Mouse (Mus musculus) stomach, embryonic 16.5 days (tissue): Measurements from ENCODE around the gene Fstl4. TPM values are rescaled to one million over a fixed set of nuclear protein-coding genes. Genes with fewer than 3 reads are reported as not detected.

Source experiments
- ATAC-seq: fragments of 200-750 bp; cut with Nextera tagmentation; 2 replicates; pipeline ENCODE4 v1.8.0; 2017; ENCODE audit warnings: moderate number of reproducible peaks, moderate TSS enrichment; ENCODE audit not compliant: insufficient read depth, low FRiP score
- H3K27ac ChIP-seq: fragments of 300-500 bp; sonication (generic); 2 replicates; pipeline ENCODE4 v1.5.1; 2014; ENCODE audit warnings: low read length
- H3K27me3 ChIP-seq: fragments of 300-500 bp; sonication (generic); 2 replicates; pipeline ENCODE4 v1.6.1; 2014; ENCODE audit warnings: low read length, control low read depth, mixed read lengths; ENCODE audit not compliant: control insufficient read depth, insufficient read depth
- H3K36me3 ChIP-seq: fragments of 300-500 bp; sonication (generic); 2 replicates; pipeline ENCODE4 v1.6.1; 2014; ENCODE audit warnings: low read length; ENCODE audit not compliant: control insufficient read depth, insufficient read depth
- H3K4me1 ChIP-seq: fragments of 300-500 bp; sonication (generic); 2 replicates; pipeline ENCODE4 v1.6.1; 2014; ENCODE audit warnings: low read length, control low read depth, mixed read lengths; ENCODE audit not compliant: control insufficient read depth, insufficient read depth
- H3K4me2 ChIP-seq: fragments of 300-500 bp; sonication (generic); 2 replicates; pipeline ENCODE4 v1.6.1; 2014; ENCODE audit warnings: low read depth, low read length, mixed read lengths
- H3K4me3 ChIP-seq: fragments of 300-500 bp; sonication (generic); replicated peaks from 2 replicates; pipeline ENCODE4 v1.5.1; 2014; ENCODE audit warnings: mild to moderate bottlenecking, low read length
- H3K9ac ChIP-seq: fragments of 300-500 bp; sonication (generic); 2 replicates; pipeline ENCODE4 v1.6.1; 2014; ENCODE audit warnings: low read length
- H3K9me3 ChIP-seq: fragments of 300-500 bp; sonication (generic); replicated peaks from 2 replicates; pipeline ENCODE4 v1.6.1; 2016; ENCODE audit warnings: low read length, control low read depth; ENCODE audit not compliant: control insufficient read depth
- WGBS: fragments of 180-500 bp; shearing (Covaris S2); extraction: QIAGEN DNeasy Blood & Tissue Kit; methylation state at CpG from one replicate; pipeline ENCODE4 v1.1.7; 2014; 5-methylcytosine and 5-hydroxymethylcytosine counted together
- polyA plus RNA-seq: library from polyadenylated mRNA; unstranded; fragments of >200 nt; fragmentation: Nextera tagmentation; extraction: Ambion mirVana; gene quantifications from 2 replicates; pipeline ENCODE4 v1.2.1, GENCODE M21; 2015

Gene Fstl4
- polyA plus RNA-seq, 1 experiment from 2014 or later: 2.1 TPM

DNA sequence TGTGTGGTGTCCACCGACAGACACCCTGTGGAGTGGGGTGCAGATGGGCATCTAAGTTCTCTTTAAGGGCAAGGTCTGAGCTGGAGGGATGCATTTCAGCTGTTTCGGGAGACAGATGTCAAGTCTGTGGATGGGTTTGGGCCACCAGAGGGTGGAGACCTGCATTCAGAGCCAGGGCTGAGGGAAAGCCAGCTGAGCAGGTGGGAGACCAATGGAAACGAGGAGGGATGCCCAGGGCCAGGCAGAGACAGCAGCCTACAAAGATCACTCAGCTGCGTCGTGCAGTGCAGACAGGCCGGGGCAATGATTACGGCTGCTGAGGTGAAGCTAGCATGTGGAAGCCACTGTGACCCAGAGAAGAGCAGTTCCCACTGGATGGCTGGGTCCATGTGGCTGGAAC is 392.0 kb downstream of the Fstl4 start:
- no peak overlapping the region for H3K4me3 ChIP-seq
- ATAC-seq: no peak
- H3K27me3 ChIP-seq: no peaks in the 10 kb centered on the region
- H3K9ac ChIP-seq: no peak overlapping the region
- peaks cover 7% of the 10 kb centered on the region; the same call in 1 of the 2 replicates for H3K4me1 ChIP-seq
- no peak overlapping the region for H3K27ac ChIP-seq
- H3K4me2 ChIP-seq: no peak overlapping the region
- no peaks in the 10 kb centered on the region for H3K9me3 ChIP-seq
- 71% methylated on average over 7 of the region's 7 CpGs for WGBS
- no peaks in the 10 kb centered on the region for H3K36me3 ChIP-seq

DNA sequence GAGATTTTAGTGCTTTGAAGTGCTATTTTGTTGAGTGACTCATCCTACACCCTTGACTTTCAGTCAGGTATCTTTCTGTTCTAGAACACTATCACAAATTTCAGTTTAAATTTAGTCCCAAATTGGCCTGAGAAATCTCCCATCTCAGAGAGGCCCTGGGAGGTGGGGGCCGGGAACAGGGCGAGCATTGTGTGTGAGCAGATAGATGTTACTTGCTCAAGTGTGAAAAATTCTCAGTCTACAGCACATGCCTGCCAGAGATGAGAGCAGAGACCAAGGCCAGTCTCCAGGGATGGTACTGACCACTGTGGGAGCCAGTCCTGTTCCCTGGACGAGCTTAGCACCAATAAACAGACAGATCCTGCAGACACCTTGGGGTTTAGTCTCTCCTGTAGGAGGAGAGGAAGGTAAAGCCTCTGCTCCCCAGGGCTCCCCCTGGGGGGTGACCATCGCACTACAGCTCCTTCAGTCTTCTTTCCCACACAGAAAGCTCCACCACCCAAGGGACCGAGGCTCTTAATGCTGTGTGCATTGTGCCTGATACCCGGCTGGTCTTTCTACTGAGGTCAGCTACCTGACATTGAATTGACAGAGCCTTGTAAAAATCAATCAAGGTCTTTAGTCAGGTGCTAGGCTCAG is 393.3 kb downstream of the Fstl4 start:
- H3K9ac ChIP-seq: no peak overlapping the region
- peaks cover 7% of the 10 kb centered on the region; the same call in 1 of the 2 replicates for H3K4me1 ChIP-seq
- H3K36me3 ChIP-seq: no peaks in the 10 kb centered on the region
- no peak for ATAC-seq
- WGBS: 72% methylated on average over 6 of the region's 6 CpGs
- no peaks in the 10 kb centered on the region for H3K9me3 ChIP-seq
- H3K27me3 ChIP-seq: no peaks in the 10 kb centered on the region
- H3K4me3 ChIP-seq: no peak overlapping the region
- no peak overlapping the region for H3K4me2 ChIP-seq
- no peak overlapping the region for H3K27ac ChIP-seq

DNA sequence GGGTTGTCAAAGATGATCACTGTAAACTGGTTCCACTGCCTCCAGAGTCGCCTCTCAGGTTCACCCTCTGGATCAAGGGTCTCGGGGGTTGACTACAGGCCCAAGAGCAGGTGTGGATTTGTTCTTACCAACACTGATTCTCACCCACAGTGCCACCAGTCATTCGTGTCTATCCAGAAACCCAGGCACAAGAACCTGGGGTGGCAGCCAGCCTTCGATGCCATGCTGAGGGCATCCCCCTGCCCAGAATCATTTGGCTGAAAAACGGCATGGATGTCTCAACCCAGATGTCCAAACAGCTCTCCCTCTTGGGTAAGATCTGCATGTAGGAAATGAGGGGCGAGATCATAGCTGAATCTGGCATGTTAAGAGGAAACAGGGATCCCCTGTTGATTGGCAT is 398.0 kb downstream of the Fstl4 start:
- no peak for ATAC-seq
- H3K9ac ChIP-seq: no peak overlapping the region
- H3K4me1 ChIP-seq: no peaks in the 10 kb centered on the region
- H3K27ac ChIP-seq: no peak overlapping the region
- H3K4me3 ChIP-seq: no peak overlapping the region
- H3K36me3 ChIP-seq: no peaks in the 10 kb centered on the region
- no peaks in the 10 kb centered on the region for H3K27me3 ChIP-seq
- no peaks in the 10 kb centered on the region for H3K9me3 ChIP-seq
- 79% methylated on average over 6 of the region's 6 CpGs for WGBS
- no peak overlapping the region for H3K4me2 ChIP-seq

DNA sequence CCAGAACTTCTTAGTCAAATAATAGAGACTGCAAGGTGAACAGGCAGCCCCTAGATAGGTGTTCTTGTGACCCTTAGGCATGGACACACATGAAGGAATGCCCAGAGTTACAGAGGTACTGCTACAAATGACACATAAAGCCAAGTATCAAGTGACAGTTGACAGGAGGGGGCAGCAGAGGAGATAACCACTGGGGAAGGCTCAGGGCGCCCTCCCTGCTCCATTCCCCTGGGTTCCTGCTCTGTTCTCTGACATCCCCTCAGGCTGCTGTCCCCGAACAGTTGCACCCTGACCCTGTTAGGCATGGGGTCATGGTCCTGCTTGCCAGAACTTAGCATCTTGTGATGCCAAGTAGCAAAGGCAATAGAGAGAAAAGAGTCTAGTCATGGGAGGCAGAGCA is 402.0 kb downstream of the Fstl4 start:
- Histone ChIP-seq H3K4me1 (no peaks in the 10 kb centered on the region), H3K4me3 (no peak overlapping the region), H3K9me3 (no peaks in the 10 kb centered on the region), H3K4me2 (no peak overlapping the region), H3K36me3 (no peaks in the 10 kb centered on the region), H3K27ac (no peak overlapping the region), H3K27me3 (no peaks in the 10 kb centered on the region), H3K9ac (no peak overlapping the region)
- ATAC-seq: no peak
- WGBS: 57% methylated on average over 2 of the region's 2 CpGs

DNA sequence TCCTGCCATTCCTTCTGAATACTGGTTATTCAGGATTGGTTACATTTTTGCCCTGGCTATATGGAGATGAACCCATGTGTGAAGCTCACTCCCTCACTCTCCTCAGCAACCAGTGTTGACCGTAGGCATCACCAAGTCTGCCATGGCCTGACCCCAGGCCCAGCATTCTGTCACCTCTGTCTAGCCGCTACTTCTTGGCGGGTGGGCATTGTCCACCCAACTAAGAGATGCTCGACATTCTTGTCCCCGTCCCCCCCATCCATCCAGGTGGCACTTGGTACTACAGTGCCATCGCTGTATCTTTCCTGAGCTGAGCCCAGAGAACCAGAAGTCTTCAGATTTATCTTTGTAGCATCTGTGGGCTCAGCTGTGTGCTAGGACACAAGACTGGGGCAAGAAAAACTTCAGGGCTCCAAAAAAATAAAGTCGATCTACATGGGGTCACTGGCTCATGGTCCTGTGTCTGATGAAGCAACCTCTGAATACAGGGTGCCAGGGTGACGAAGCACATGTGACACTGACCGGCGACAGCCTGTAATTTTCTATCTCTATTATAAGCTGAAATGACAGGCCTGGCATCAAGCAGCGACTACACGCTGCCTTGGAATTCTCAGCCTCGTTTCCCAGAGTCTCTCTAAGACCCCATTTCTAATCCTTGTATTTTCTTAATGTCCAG is 417.9 kb downstream of the Fstl4 start:
- no peaks in the 10 kb centered on the region for H3K4me1 ChIP-seq
- H3K9me3 ChIP-seq: no peaks in the 10 kb centered on the region
- ATAC-seq: no peak
- no peaks in the 10 kb centered on the region for H3K27me3 ChIP-seq
- H3K27ac ChIP-seq: no peak overlapping the region
- no peak overlapping the region for H3K4me2 ChIP-seq
- H3K36me3 ChIP-seq: no peaks in the 10 kb centered on the region
- H3K4me3 ChIP-seq: no peak overlapping the region
- no peak overlapping the region for H3K9ac ChIP-seq
- 59% methylated on average over 13 of the region's 13 CpGs for WGBS

DNA sequence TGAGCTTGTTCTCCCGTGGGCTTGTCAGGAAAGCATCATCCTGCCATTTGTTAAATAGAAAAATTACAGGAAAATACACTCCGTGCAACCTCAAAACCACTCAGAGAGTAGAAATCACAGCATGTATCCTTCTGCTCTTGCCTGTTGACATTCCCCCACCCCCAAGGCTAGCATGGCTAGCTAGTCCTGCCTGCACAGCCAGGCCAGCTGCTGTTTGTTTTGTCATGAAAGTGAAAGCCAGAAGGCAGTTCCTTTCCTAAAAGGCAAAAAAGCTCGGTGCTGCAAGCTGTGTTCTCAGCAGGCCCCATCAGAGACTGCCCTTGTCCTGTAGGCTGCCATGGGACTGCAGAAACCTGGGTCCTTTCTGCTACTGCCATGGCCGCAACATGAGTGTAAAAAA is 418.4 kb downstream of the Fstl4 start:
- H3K27ac ChIP-seq: no peak overlapping the region
- no peak for ATAC-seq
- no peak overlapping the region for H3K4me3 ChIP-seq
- no peaks in the 10 kb centered on the region for H3K36me3 ChIP-seq
- H3K4me1 ChIP-seq: no peaks in the 10 kb centered on the region
- H3K4me2 ChIP-seq: no peak overlapping the region
- 25% methylated on average over 4 of the region's 4 CpGs for WGBS
- H3K9me3 ChIP-seq: no peaks in the 10 kb centered on the region
- H3K9ac ChIP-seq: no peak overlapping the region
- H3K27me3 ChIP-seq: no peaks in the 10 kb centered on the region

DNA sequence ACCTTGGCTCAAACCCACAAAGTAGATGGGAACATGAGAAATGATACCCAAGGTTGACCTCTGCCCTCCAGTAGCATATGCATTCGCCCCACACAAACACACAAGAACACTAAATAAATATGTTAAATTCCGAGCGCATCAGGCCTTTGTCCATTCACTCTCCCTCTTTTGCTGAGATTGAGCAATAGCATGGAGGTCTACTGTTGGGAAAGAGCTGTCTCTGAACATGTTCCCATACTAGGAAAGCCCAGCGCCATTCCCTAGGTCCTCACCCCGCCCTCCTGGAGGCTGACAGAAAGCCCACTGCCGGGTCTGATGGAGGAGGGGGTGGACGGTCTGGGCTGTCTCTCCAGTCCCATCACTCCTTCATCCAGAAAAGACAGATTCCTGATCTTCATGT is 419.6 kb downstream of the Fstl4 start:
- H3K4me1 ChIP-seq: no peaks in the 10 kb centered on the region
- H3K4me2 ChIP-seq: no peak overlapping the region
- WGBS: 81% methylated on average over 7 of the region's 7 CpGs
- H3K4me3 ChIP-seq: no peak overlapping the region
- no peaks in the 10 kb centered on the region for H3K36me3 ChIP-seq
- ATAC-seq: no peak
- H3K9me3 ChIP-seq: no peaks in the 10 kb centered on the region
- H3K27me3 ChIP-seq: no peaks in the 10 kb centered on the region
- H3K27ac ChIP-seq: no peak overlapping the region
- H3K9ac ChIP-seq: no peak overlapping the region

DNA sequence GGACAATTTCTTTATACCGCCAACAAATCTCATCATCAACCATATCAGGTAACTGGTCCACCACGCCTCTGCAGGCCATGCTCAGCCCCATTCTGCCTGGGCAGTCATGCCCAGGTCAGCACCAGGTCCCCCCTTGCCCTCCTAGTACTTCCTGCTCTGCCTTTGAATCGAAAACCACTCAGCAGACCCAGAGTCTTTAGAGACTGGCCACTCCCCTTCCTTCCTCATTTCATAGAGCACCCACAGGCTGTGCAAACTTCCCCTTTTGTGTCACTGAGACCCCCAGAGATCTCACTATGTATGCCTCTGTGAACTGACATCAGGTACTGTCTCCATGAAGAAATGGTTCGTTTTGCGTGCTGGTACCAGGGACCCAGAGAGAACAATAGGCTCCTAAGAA is 420.3 kb downstream of the Fstl4 start:
- 67% methylated on average over 5 of the region's 5 CpGs for WGBS
- Histone ChIP-seq H3K4me1 (no peaks in the 10 kb centered on the region), H3K36me3 (no peaks in the 10 kb centered on the region), H3K4me3 (no peak overlapping the region), H3K9ac (no peak overlapping the region), H3K4me2 (no peak overlapping the region), H3K9me3 (no peaks in the 10 kb centered on the region), H3K27me3 (no peaks in the 10 kb centered on the region), H3K27ac (no peak overlapping the region)
- ATAC-seq: no peak

DNA sequence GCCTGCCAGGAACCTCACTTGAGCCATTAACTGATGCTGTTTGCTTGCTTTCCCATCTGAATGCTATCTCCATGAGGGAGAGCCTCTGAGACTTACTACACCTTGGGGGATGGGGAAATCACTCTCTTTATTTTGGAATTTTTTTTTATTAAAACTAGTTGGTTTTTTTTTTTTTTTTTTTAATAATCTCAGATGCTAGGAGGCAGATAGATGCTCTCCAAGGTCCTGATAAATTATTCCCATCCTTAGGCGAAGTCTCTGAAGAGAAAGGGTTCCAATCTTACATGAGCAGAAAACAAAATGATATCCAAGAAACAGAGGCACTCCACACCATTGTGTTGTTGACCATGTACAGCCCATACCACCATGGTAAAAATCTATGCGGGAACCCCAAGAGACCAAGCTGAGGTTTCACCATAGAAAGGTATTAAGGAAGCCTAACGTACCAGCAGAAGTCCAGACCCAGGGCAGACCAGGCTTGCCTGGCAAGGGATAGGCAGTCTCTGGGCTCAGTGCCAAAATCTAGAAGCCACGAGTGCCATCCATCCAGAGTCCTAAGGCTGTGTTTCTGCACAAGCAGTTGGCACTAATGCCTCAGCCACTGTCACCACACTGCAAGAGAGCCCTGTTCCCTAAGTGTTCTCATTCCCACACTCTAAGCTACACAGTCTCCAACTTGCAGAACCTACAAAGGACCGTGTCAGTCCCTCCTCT is 423.1 kb downstream of the Fstl4 start:
- WGBS: 65% methylated on average over 5 of the region's 5 CpGs
- Histone ChIP-seq H3K27me3 (no peaks in the 10 kb centered on the region), H3K27ac (no peak overlapping the region)

More for the DNA sequence above, 423.1 kb downstream of the Fstl4 start:
- Histone ChIP-seq H3K9ac (no peak overlapping the region), H3K9me3 (no peaks in the 10 kb centered on the region), H3K36me3 (no peaks in the 10 kb centered on the region), H3K4me3 (no peak overlapping the region), H3K4me1 (no peaks in the 10 kb centered on the region), H3K4me2 (no peak overlapping the region)
- ATAC-seq: no peak
